In genomic region chr19:4299126-4299525, GRCm38 (mm10) we compare ENCODE assay signal across 12 mouse cellular contexts. TPM values are rescaled to one million over a fixed set of nuclear protein-coding genes. Genes with fewer than 3 reads are reported as not detected.
DNase-seq lines count a peak whose midpoint lies in the region; TF ChIP-seq lines count a peak whose summit lies in the region.
"Had no signal": no experiment of that assay in that cellular context is flagged by ENCODE, and none has a peak within 500 bp of the region (broad histone marks: within the 10 kb centered on the region; RNA-seq: fewer than 3 reads in every experiment).

No protein-coding gene starts in this region.

- no peak for TF ChIP-seq CTCF in cerebellum, adult 2 months (IDR thresholded peaks at IDR 0.05; ENCODE audit: borderline replicate concordance, insufficient read depth, low read depth, low read length)
- no peak for TF ChIP-seq CTCF in layer of hippocampus, adult 2 months (conservative IDR thresholded peaks at IDR 0.05)
- no peak for TF ChIP-seq CTCF in bone marrow macrophage, adult 2 months (IDR thresholded peaks at IDR 0.05; ENCODE audit: low read depth, low read length)

- peak overlapping the region; percentile 42; the same call in 1 of the 2 replicates for H3K27ac ChIP-seq in cerebellum, adult 2 months (ENCODE audit: insufficient read depth, low read length)
- peak overlapping the region; percentile 57; the same call in 1 of the 2 replicates for H3K27ac ChIP-seq in layer of hippocampus, adult 2 months
- H3K27ac ChIP-seq in bone marrow macrophage, adult 2 months (ENCODE audit: insufficient read depth, low read depth, low read length): peak overlapping the region; percentile 97
- H3K27ac ChIP-seq in macrophage: peak overlapping the region; percentile 96
- H3K27ac ChIP-seq: embryonic facial prominence, embryonic 12.5 days; forebrain, embryonic 10.5 days; neural tube, embryonic 13.5 days had no signal

- 81% methylated on average over 7 of the region's 7 CpGs for WGBS in cerebellum, adult 2 months
- WGBS in macrophage (ENCODE audit: missing documents): 74% methylated on average over 7 of the region's 7 CpGs

- DNase-seq in cerebellum, adult 2 months: no peak
- DNase-seq in cerebellum, postnatal 36 days: no peak
- no peak for DNase-seq in layer of hippocampus, adult 2 months (ENCODE audit: low spot score in 2 of 2)
- no peak for DNase-seq in layer of hippocampus, adult 18-20 months (ENCODE audit: low spot score in 2 of 2)
- no peak for DNase-seq in retina, postnatal 1 day
- DNase-seq in embryo, embryonic 10 days (ENCODE audit: low spot score): no peak
- DNase-seq: heart, postnatal 10 days had no signal

- H3K4me3 ChIP-seq in cerebellum, adult 2 months (replicated peaks; ENCODE audit: insufficient read depth, low read depth, low read length): no peak overlapping the region
- H3K4me3 ChIP-seq in layer of hippocampus, adult 2 months: no peak overlapping the region
- H3K4me3 ChIP-seq in bone marrow macrophage, adult 2 months (ENCODE audit: insufficient read depth, low read length): peak overlapping the region; percentile 13
- H3K4me3 ChIP-seq in macrophage (ENCODE audit: inconsistent target): no peak overlapping the region
- H3K4me3 ChIP-seq: embryonic facial prominence, embryonic 12.5 days; forebrain, embryonic 10.5 days; neural tube, embryonic 13.5 days had no signal

- no peak for TF ChIP-seq POLR2A in cerebellum, adult 2 months (IDR thresholded peaks at IDR 0.05; ENCODE audit: borderline replicate concordance, insufficient read depth, low read length)
- no peak for TF ChIP-seq POLR2A in bone marrow macrophage, adult 2 months (IDR thresholded peaks at IDR 0.05; ENCODE audit: borderline replicate concordance, low read depth, low read length)

- H3K4me1 ChIP-seq in cerebellum, adult 2 months (ENCODE audit: control insufficient read depth, insufficient read depth, low read length): peaks cover 83% of the 10 kb centered on the region
- H3K4me1 ChIP-seq in bone marrow macrophage, adult 2 months (ENCODE audit: control insufficient read depth, insufficient read depth, low read length): peaks cover 71% of the 10 kb centered on the region

- H3K36me3 ChIP-seq in macrophage (ENCODE audit: inconsistent target): no peaks in the 10 kb centered on the region
- H3K36me3 ChIP-seq: neural tube, embryonic 13.5 days had no signal

- peaks cover 100% of the 10 kb centered on the region for H3K79me2 ChIP-seq in macrophage (ENCODE audit: inconsistent target)

- no peaks in the 10 kb centered on the region for H3K27me3 ChIP-seq in cerebellum, adult 2 months (ENCODE audit: control insufficient read depth, insufficient read depth, low read length)
- H3K27me3 ChIP-seq: embryonic facial prominence, embryonic 12.5 days; neural tube, embryonic 13.5 days had no signal

RNA-seq across cellular contexts. Expression of gene Grk2, which starts 6.9 kb away (rescaled TPM):
- 226 and 239 TPM in 2 replicates for polyA plus RNA-seq in cerebellum, adult 2 months (2012; rRNA removed)
- total RNA-seq in layer of hippocampus, adult 2 months (2021): 100 to 1,000 TPM; 181 to 201 TPM
- total RNA-seq in layer of hippocampus, adult 18-20 months (2021): 100 to 1,000 TPM; 184 to 192 TPM
- 250 and 278 TPM in 2 replicates for polyA plus RNA-seq in bone marrow macrophage, adult 2 months (2012; ENCODE audit: insufficient read depth, insufficient read length, missing spikeins)
- 100 to 1,000 TPM in 22 of 26 experiments, 10 to 100 TPM in 4; 41.9 to 659 (median 281) TPM for total RNA-seq in macrophage (2018; cell fraction: chromatin; rRNA removed)
- total RNA-seq in macrophage (2018; cell fraction: cytosol; rRNA removed): 100 to 1,000 TPM; 101 to 237 (median 164) TPM
- total RNA-seq in macrophage (2018; cell fraction: nucleus; rRNA removed): 100 to 1,000 TPM in 22 of 26 experiments, 10 to 100 TPM in 4; 56.2 to 342 (median 204) TPM
- 131 to 143 TPM (median 139 TPM) in 3 replicates for polyA plus RNA-seq in macrophage (2018)

RNA-seq across cellular contexts. Expression of gene Ankrd13d, which starts 16.2 kb away (rescaled TPM):
- polyA plus RNA-seq in cerebellum, adult 2 months (2012; rRNA removed): 74.3 and 76.1 TPM in 2 replicates
- total RNA-seq in layer of hippocampus, adult 2 months (2021): 10 to 100 TPM; 63.4 to 70.7 TPM
- total RNA-seq in layer of hippocampus, adult 18-20 months (2021): 10 to 100 TPM; 58.5 to 59.2 TPM
- 21.8 TPM in 2 replicates for polyA plus RNA-seq in bone marrow macrophage, adult 2 months (2012; ENCODE audit: insufficient read depth, insufficient read length, missing spikeins)
- total RNA-seq in macrophage (2018; cell fraction: chromatin; rRNA removed): 10 to 100 TPM in 24 of 26 experiments, 1 to 10 TPM in 2; 4.3 to 65.5 (median 36.8) TPM
- 10 to 100 TPM in 2 of 26 experiments, 1 to 10 TPM in 24; 3.6 to 10.8 (median 7.2) TPM for total RNA-seq in macrophage (2018; cell fraction: cytosol; rRNA removed)
- 10 to 100 TPM in 20 of 26 experiments, 1 to 10 TPM in 6; 5.6 to 36.3 (median 20.3) TPM for total RNA-seq in macrophage (2018; cell fraction: nucleus; rRNA removed)
- 3.2 to 8.1 TPM (median 5.6 TPM) in 3 replicates for polyA plus RNA-seq in macrophage (2018)

RNA-seq across cellular contexts. Expression of gene Ssh3, which starts 30.1 kb away (rescaled TPM):
- polyA plus RNA-seq in cerebellum, adult 2 months (2012; rRNA removed): 139 and 151 TPM in 2 replicates
- total RNA-seq in layer of hippocampus, adult 2 months (2021): 10 to 100 TPM; 57.5 to 58.7 TPM
- total RNA-seq in layer of hippocampus, adult 18-20 months (2021): 10 to 100 TPM; 49.5 to 49.6 TPM
- 84.2 and 87.6 TPM in 2 replicates for polyA plus RNA-seq in bone marrow macrophage, adult 2 months (2012; ENCODE audit: insufficient read depth, insufficient read length, missing spikeins)
- total RNA-seq in macrophage (2018; cell fraction: chromatin; rRNA removed): 100 to 1,000 TPM; 162 to 687 (median 390) TPM
- 10 to 100 TPM; 40.4 to 92.6 (median 62.0) TPM for total RNA-seq in macrophage (2018; cell fraction: cytosol; rRNA removed)
- 100 to 1,000 TPM; 117 to 367 (median 243) TPM for total RNA-seq in macrophage (2018; cell fraction: nucleus; rRNA removed)
- polyA plus RNA-seq in macrophage (2018): 32.6 to 83.1 TPM (median 36.6 TPM) in 3 replicates

Comparison
In these comparisons a context has a peak if more than half of its experiments do, and no peak if none do; other contexts are left out.
1. H3K27ac ChIP-seq: peak in every context shown above with its lines; median percentile 97 in bone marrow macrophage, adult 2 months; 96 in macrophage; 57 in layer of hippocampus, adult 2 months; 42 in cerebellum, adult 2 months.